Mouse (Mus musculus): Measurements from ENCODE around the gene Slc28a3. TPM values are rescaled to one million over a fixed set of nuclear protein-coding genes. Genes with fewer than 3 reads are reported as not detected.

Slc28a3 gene
- polyA plus RNA-seq, 1 experiment = not detected

GRCm38 (mm10) chr13:58537916-58538233, 72.8 kb downstream of the Slc28a3 start:
- H3K36me3 ChIP-seq (ENCODE audit: control insufficient read depth, insufficient read depth, low read length) = no peaks in the 10 kb centered on the region

GRCm38 (mm10) chr13:58537232-58537915, 73.3 kb downstream of the Slc28a3 start:
- H3K27ac ChIP-seq (ENCODE audit: insufficient read depth, low read depth, low read length) = no peak overlapping the region
- no peak overlapping the region for H3K4me3 ChIP-seq (ENCODE audit: insufficient read depth, low read depth, low read length)
- H3K27me3 ChIP-seq (replicated peaks; ENCODE audit: control insufficient read depth, insufficient read depth, low read length) = no peaks in the 10 kb centered on the region
- H3K36me3 ChIP-seq (ENCODE audit: control insufficient read depth, insufficient read depth, low read length) = no peaks in the 10 kb centered on the region
- H3K4me1 ChIP-seq (ENCODE audit: control insufficient read depth, insufficient read depth, low read length) = no peaks in the 10 kb centered on the region
- no peak for TF ChIP-seq POLR2A (IDR thresholded peaks at IDR 0.05; ENCODE audit: low read depth, low read length)
- no peak for TF ChIP-seq CTCF (conservative IDR thresholded peaks at IDR 0.05; ENCODE audit: insufficient read depth, insufficient read length, low read depth, low read length)
- no peak for DNase-seq
- WGBS = 92% methylated on average over 6 of the region's 6 CpGs

More at GRCm38 (mm10) chr13:58537916-58538233, 72.8 kb downstream of the Slc28a3 start:
- no peaks in the 10 kb centered on the region for H3K4me1 ChIP-seq (ENCODE audit: control insufficient read depth, insufficient read depth, low read length)
- H3K4me3 ChIP-seq (ENCODE audit: insufficient read depth, low read depth, low read length) = no peak overlapping the region
- H3K27me3 ChIP-seq (replicated peaks; ENCODE audit: control insufficient read depth, insufficient read depth, low read length) = no peaks in the 10 kb centered on the region
- DNase-seq = no peak
- TF ChIP-seq POLR2A (IDR thresholded peaks at IDR 0.05; ENCODE audit: low read depth, low read length) = no peak
- TF ChIP-seq CTCF (conservative IDR thresholded peaks at IDR 0.05; ENCODE audit: insufficient read depth, insufficient read length, low read depth, low read length) = no peak
- WGBS = 80% methylated on average over 6 of the region's 6 CpGs
- H3K27ac ChIP-seq (ENCODE audit: insufficient read depth, low read depth, low read length) = no peak overlapping the region

- no peak for DNase-seq
- no peaks in the 10 kb centered on the region for H3K4me1 ChIP-seq (ENCODE audit: control insufficient read depth, insufficient read depth, low read length)
- no peaks in the 10 kb centered on the region for H3K27me3 ChIP-seq (replicated peaks; ENCODE audit: control insufficient read depth, insufficient read depth, low read length)
- no peak overlapping the region for H3K27ac ChIP-seq (ENCODE audit: insufficient read depth, low read depth, low read length)
- no peaks in the 10 kb centered on the region for H3K36me3 ChIP-seq (ENCODE audit: control insufficient read depth, insufficient read depth, low read length)
- no peak for TF ChIP-seq POLR2A (IDR thresholded peaks at IDR 0.05; ENCODE audit: low read depth, low read length)
- TF ChIP-seq CTCF (conservative IDR thresholded peaks at IDR 0.05; ENCODE audit: insufficient read depth, insufficient read length, low read depth, low read length) = no peak
- WGBS = 68% methylated on average over 2 of the region's 2 CpGs
- no peak overlapping the region for H3K4me3 ChIP-seq (ENCODE audit: insufficient read depth, low read depth, low read length)
Measured at GRCm38 (mm10) chr13:58536466-58537231, 74.0 kb downstream of the Slc28a3 start.

GRCm38 (mm10) chr13:58535321-58535720, 75.4 kb downstream of the Slc28a3 start:
- H3K27me3 ChIP-seq (replicated peaks; ENCODE audit: control insufficient read depth, insufficient read depth, low read length) = no peaks in the 10 kb centered on the region
- WGBS = 72% methylated on average over 2 of the region's 2 CpGs
- H3K4me1 ChIP-seq (ENCODE audit: control insufficient read depth, insufficient read depth, low read length) = no peaks in the 10 kb centered on the region
- H3K4me3 ChIP-seq (ENCODE audit: insufficient read depth, low read depth, low read length) = no peak overlapping the region
- DNase-seq = no peak
- TF ChIP-seq POLR2A (IDR thresholded peaks at IDR 0.05; ENCODE audit: low read depth, low read length) (no peak), CTCF (conservative IDR thresholded peaks at IDR 0.05; ENCODE audit: insufficient read depth, insufficient read length, low read depth, low read length) (no peak)
- H3K27ac ChIP-seq (ENCODE audit: insufficient read depth, low read depth, low read length) = no peak overlapping the region
- no peaks in the 10 kb centered on the region for H3K36me3 ChIP-seq (ENCODE audit: control insufficient read depth, insufficient read depth, low read length)

- TF ChIP-seq CTCF (conservative IDR thresholded peaks at IDR 0.05; ENCODE audit: insufficient read depth, insufficient read length, low read depth, low read length) (no peak), POLR2A (IDR thresholded peaks at IDR 0.05; ENCODE audit: low read depth, low read length) (no peak)
- H3K36me3 ChIP-seq (ENCODE audit: control insufficient read depth, insufficient read depth, low read length) = no peaks in the 10 kb centered on the region
- H3K27me3 ChIP-seq (replicated peaks; ENCODE audit: control insufficient read depth, insufficient read depth, low read length) = no peaks in the 10 kb centered on the region
- no peak overlapping the region for H3K27ac ChIP-seq (ENCODE audit: insufficient read depth, low read depth, low read length)
- no peak overlapping the region for H3K4me3 ChIP-seq (ENCODE audit: insufficient read depth, low read depth, low read length)
- whole genome bisulfite sequencing = 74% methylated on average over 3 of the region's 3 CpGs
- no peaks in the 10 kb centered on the region for H3K4me1 ChIP-seq (ENCODE audit: control insufficient read depth, insufficient read depth, low read length)
- no peak for DNase-seq
Measured at GRCm38 (mm10) chr13:58534861-58535260, 75.8 kb downstream of the Slc28a3 start.

GRCm38 (mm10) chr13:58534216-58534841, 76.3 kb downstream of the Slc28a3 start:
- WGBS = 63% methylated on average over 7 of the region's 7 CpGs
- Histone ChIP-seq H3K4me3 (ENCODE audit: insufficient read depth, low read depth, low read length) (no peak overlapping the region), H3K27me3 (replicated peaks; ENCODE audit: control insufficient read depth, insufficient read depth, low read length) (no peaks in the 10 kb centered on the region)

GRCm38 (mm10) chr13:58524581-58524980, 86.1 kb downstream of the Slc28a3 start:
- no peaks in the 10 kb centered on the region for H3K36me3 ChIP-seq (ENCODE audit: control insufficient read depth, insufficient read depth, low read length)
- no peak overlapping the region for H3K4me3 ChIP-seq (ENCODE audit: insufficient read depth, low read depth, low read length)
- peaks cover 3% of the 10 kb centered on the region; the same call in 1 of the 2 replicates for H3K27me3 ChIP-seq (replicated peaks; ENCODE audit: control insufficient read depth, insufficient read depth, low read length)
- no peaks in the 10 kb centered on the region for H3K4me1 ChIP-seq (ENCODE audit: control insufficient read depth, insufficient read depth, low read length)
- H3K27ac ChIP-seq (ENCODE audit: insufficient read depth, low read depth, low read length) = no peak overlapping the region
- TF ChIP-seq CTCF (conservative IDR thresholded peaks at IDR 0.05; ENCODE audit: insufficient read depth, insufficient read length, low read depth, low read length) (no peak), POLR2A (IDR thresholded peaks at IDR 0.05; ENCODE audit: low read depth, low read length) (no peak)
- WGBS = 90% methylated on average over 3 of the region's 3 CpGs
- DNase-seq = no peak

More at GRCm38 (mm10) chr13:58534216-58534841, 76.3 kb downstream of the Slc28a3 start:
- TF ChIP-seq POLR2A (IDR thresholded peaks at IDR 0.05; ENCODE audit: low read depth, low read length) (no peak), CTCF (conservative IDR thresholded peaks at IDR 0.05; ENCODE audit: insufficient read depth, insufficient read length, low read depth, low read length) (no peak)
- DNase-seq = no peak
- H3K36me3 ChIP-seq (ENCODE audit: control insufficient read depth, insufficient read depth, low read length) = no peaks in the 10 kb centered on the region
- H3K27ac ChIP-seq (ENCODE audit: insufficient read depth, low read depth, low read length) = no peak overlapping the region
- H3K4me1 ChIP-seq (ENCODE audit: control insufficient read depth, insufficient read depth, low read length) = no peaks in the 10 kb centered on the region
